Mouse (Mus musculus) lung, postnatal 0 days (tissue): ENCODE data around the gene Lpin3.

Source experiments
- CTCF ChIP-seq: IDR thresholded peaks from 2 replicates; pipeline ENCODE4 v1.5.1; 2016; ENCODE audit warnings: antibody characterized with exemption, mild to moderate bottlenecking
- EP300 ChIP-seq: IDR thresholded peaks from 2 replicates; pipeline ENCODE4 v1.6.1; 2016; ENCODE audit warnings: antibody characterized with exemption, mild to moderate bottlenecking, control low read depth

- no peak for TF ChIP-seq CTCF
- TF ChIP-seq EP300: no peak
Observed at GRCm38 (mm10) chr2:160916714-160917113, 36.2 kb downstream of the Lpin3 start.
